Mouse (Mus musculus) intestine, postnatal 0 days (tissue): ENCODE results near the gene Ndufs6. TPM values are rescaled to one million over a fixed set of nuclear protein-coding genes. Genes with fewer than 3 reads are reported as not detected.
A peak's percentile ranks its signal among the peaks of the same experiment; 100 is the strongest.

Experiments
- ATAC-seq: fragments of 200-750 bp; cut with Nextera tagmentation; 2 replicates; pipeline ENCODE4 v1.8.0; 2017; ENCODE audit warnings: mild to moderate bottlenecking, moderate TSS enrichment, moderate library complexity
- H3K27ac ChIP-seq: fragments of 300-500 bp; sonication (generic); 2 replicates; pipeline ENCODE4 v1.5.1; 2014; ENCODE audit warnings: mild to moderate bottlenecking, low read depth, low read length, moderate library complexity
- H3K27me3 ChIP-seq: fragments of 300-500 bp; sonication (generic); replicated peaks from 2 replicates; pipeline ENCODE4 v1.6.1; 2014; ENCODE audit warnings: low read length, mixed read lengths; ENCODE audit not compliant: control insufficient read depth, insufficient read depth
- H3K36me3 ChIP-seq: fragments of 300-500 bp; sonication (generic); 2 replicates; pipeline ENCODE4 v1.6.1; 2014; ENCODE audit warnings: mild to moderate bottlenecking, moderate library complexity; ENCODE audit not compliant: control insufficient read depth, insufficient read depth
- H3K4me1 ChIP-seq: fragments of 300-500 bp; sonication (generic); replicated peaks from 2 replicates; pipeline ENCODE4 v1.6.1; 2014; ENCODE audit warnings: antibody characterized with exemption, low read length, mixed read lengths; ENCODE audit not compliant: control insufficient read depth, insufficient read depth
- H3K4me2 ChIP-seq: fragments of 300-500 bp; sonication (generic); replicated peaks from 2 replicates; pipeline ENCODE4 v1.6.1; 2014; ENCODE audit warnings: low read depth, mild to moderate bottlenecking, moderate library complexity
- H3K4me3 ChIP-seq: fragments of 300-500 bp; sonication (generic); 2 replicates; pipeline ENCODE4 v1.5.1; 2014; ENCODE audit warnings: low read depth, low read length
- H3K9ac ChIP-seq: fragments of 300-500 bp; sonication (generic); 2 replicates; pipeline ENCODE4 v1.6.1; 2014; ENCODE audit warnings: mild to moderate bottlenecking, low read depth, low read length
- H3K9me3 ChIP-seq: fragments of 300-500 bp; sonication (generic); 2 replicates; pipeline ENCODE4 v1.6.1; 2016; ENCODE audit warnings: mixed run types; ENCODE audit not compliant: control insufficient read depth
- CTCF ChIP-seq: sonication (generic); IDR thresholded peaks from 2 replicates; pipeline ENCODE4 v1.5.1; 2016; ENCODE audit warnings: low read depth, mild to moderate bottlenecking, control low read depth, antibody characterized with exemption, moderate library complexity
- WGBS: fragments of 180-500 bp; shearing (Covaris S2); extraction: QIAGEN DNeasy Blood & Tissue Kit; methylation state at CpG from one replicate; pipeline ENCODE4 v1.1.7; 2014; 5-methylcytosine and 5-hydroxymethylcytosine counted together
- polyA plus RNA-seq: library from polyadenylated mRNA; unstranded; fragments of >200 nt; fragmentation: Nextera tagmentation; extraction: Ambion mirVana; gene quantifications from 2 replicates; pipeline ENCODE4 v1.2.1, GENCODE M21; 2015

The Ndufs6 gene
- polyA plus RNA-seq, 1 experiment from 2014 or later = 577 TPM

DNA sequence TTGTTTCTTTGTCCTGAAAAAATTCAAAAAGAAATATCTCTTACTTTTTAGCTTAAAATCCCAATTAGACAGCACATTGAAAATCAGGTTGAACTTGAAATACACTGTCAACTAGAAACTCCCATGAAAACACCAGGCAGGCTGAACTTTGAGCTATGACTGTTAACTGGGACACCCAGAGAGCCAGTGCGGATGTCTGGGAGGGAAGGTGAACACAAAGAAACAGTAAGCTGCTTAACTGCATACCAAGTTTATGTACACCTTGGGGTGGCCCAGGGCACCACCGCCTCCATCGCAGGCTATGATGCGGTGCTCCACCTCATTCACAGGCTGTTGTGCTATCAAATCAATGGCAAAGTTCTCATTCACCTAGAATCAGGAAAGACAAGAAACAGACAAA lies 8.3 kb downstream of the Ndufs6 start:
- Histone ChIP-seq H3K27ac (no peak overlapping the region), H3K4me3 (no peak overlapping the region), H3K9me3 (no peaks in the 10 kb centered on the region), H3K4me2 (no peak overlapping the region), H3K4me1 (no peaks in the 10 kb centered on the region; the same call in none of the 2 replicates), H3K36me3 (peaks cover 55% of the 10 kb centered on the region), H3K9ac (no peak overlapping the region), H3K27me3 (no peaks in the 10 kb centered on the region)
- no peak for TF ChIP-seq CTCF
- 77% methylated on average over 4 of the region's 4 CpGs for WGBS
- ATAC-seq = no peak

GRCm38 (mm10) chr13:73310183-73310929 lies 18.0 kb downstream of the Ndufs6 start:
- ATAC-seq = peak; percentile 67
- Histone ChIP-seq H3K36me3 (no peaks in the 10 kb centered on the region), H3K4me3 (no peak overlapping the region), H3K4me1 (0 out of 2 replicates have a peak, but pooled peaks cover 3% of the 10 kb centered on the region), H3K4me2 (no peak overlapping the region), H3K27me3 (no peaks in the 10 kb centered on the region), H3K27ac (no peak overlapping the region), H3K9me3 (no peaks in the 10 kb centered on the region), H3K9ac (no peak overlapping the region)
- peak; percentile 96 for TF ChIP-seq CTCF
- WGBS = 40% methylated on average over 8 of the region's 8 CpGs

DNA sequence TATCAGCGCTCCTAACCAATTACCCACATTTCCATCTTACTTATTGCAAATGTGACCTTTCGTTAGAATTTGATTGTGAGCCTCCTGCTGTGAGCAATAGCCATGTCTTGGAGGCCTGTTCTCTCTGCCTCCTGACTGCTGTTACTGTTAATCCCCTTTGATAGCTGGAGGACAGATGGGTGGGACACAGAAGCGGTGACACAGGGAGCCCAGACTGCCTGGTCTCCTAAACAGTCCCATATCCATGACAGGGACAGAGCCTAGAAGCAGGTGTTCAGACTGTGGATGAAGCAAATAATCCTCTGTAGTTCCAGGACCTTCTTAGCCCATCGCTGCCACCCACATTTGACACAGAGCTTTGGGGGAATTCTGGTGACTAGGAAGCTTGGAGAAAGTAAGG lies 21.9 kb downstream of the Ndufs6 start:
- 82% methylated on average over 4 of the region's 4 CpGs for WGBS
- H3K36me3 ChIP-seq = no peaks in the 10 kb centered on the region
- no peak for TF ChIP-seq CTCF
- no peak overlapping the region for H3K9ac ChIP-seq
- no peak overlapping the region for H3K4me2 ChIP-seq
- H3K27ac ChIP-seq = no peak overlapping the region
- H3K27me3 ChIP-seq = no peaks in the 10 kb centered on the region
- no peak overlapping the region for H3K4me3 ChIP-seq
- H3K4me1 ChIP-seq = 0 out of 2 replicates have a peak, but pooled peaks cover 5% of the 10 kb centered on the region
- H3K9me3 ChIP-seq = no peaks in the 10 kb centered on the region
- ATAC-seq = no peak

- Histone ChIP-seq H3K36me3 (no peaks in the 10 kb centered on the region), H3K27me3 (no peaks in the 10 kb centered on the region), H3K4me2 (no peak overlapping the region; the same call in 1 of the 2 replicates), H3K4me1 (0 out of 2 replicates have a peak, but pooled peaks cover 5% of the 10 kb centered on the region), H3K4me3 (no peak overlapping the region), H3K9me3 (no peaks in the 10 kb centered on the region), H3K9ac (no peak overlapping the region), H3K27ac (no peak overlapping the region)
- no peak for ATAC-seq
- no peak for TF ChIP-seq CTCF
- WGBS = 60% methylated on average over 4 of the region's 4 CpGs
These were observed 22.3 kb downstream of the Ndufs6 start for GRCm38 (mm10) chr13:73306085-73306410.

DNA sequence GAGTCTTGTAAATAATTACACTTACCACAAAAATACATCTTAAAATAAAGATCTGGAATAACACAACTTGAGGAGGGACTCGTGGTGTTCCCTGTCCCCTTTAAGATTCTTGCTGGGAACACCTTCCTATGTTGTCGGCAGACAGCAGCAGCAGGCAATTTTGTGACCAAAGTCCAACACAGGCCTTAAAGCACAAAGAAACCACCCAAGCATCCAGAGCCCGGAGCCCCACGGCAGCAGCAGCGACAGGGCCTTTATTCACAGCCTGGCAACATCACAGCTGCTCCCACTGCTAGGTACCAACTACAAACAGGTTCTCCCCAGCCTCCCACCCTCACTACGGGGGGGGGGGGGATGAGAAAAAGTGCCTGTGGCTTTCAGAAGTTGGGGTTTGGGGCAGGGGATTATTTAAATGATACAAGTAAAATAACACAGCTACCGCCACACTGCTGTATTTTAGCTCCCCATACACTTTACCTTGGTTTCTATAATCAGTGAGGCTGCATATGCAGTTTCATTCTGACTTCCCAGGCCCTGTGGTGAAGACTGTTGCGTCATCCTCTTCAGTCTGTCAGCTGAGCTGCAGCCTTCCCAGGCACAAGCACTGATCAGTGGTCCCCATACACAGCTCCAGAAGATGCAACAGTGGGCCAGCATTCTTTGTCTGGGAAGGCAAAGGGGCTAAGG lies 22.8 kb downstream of the Ndufs6 start:
- Histone ChIP-seq H3K27me3 (no peaks in the 10 kb centered on the region), H3K27ac (peak overlapping the region; percentile 41; the same call in 1 of the 2 replicates), H3K4me2 (peak overlapping the region; percentile 50), H3K36me3 (no peaks in the 10 kb centered on the region), H3K4me1 (0 out of 2 replicates have a peak, but pooled peaks cover 5% of the 10 kb centered on the region), H3K4me3 (no peak overlapping the region), H3K9me3 (no peaks in the 10 kb centered on the region), H3K9ac (no peak overlapping the region)
- ATAC-seq = peak; percentile 83
- WGBS = 41% methylated on average over 8 of the region's 8 CpGs
- TF ChIP-seq CTCF = no peak

GRCm38 (mm10) chr13:73304729-73305128 lies 23.6 kb downstream of the Ndufs6 start:
- WGBS = 36% methylated on average over 6 of the region's 6 CpGs
- H3K36me3 ChIP-seq = no peaks in the 10 kb centered on the region
- ATAC-seq = no peak
- H3K4me1 ChIP-seq = 0 out of 2 replicates have a peak, but pooled peaks cover 5% of the 10 kb centered on the region
- H3K4me2 ChIP-seq = no peak overlapping the region
- H3K27me3 ChIP-seq = no peaks in the 10 kb centered on the region
- H3K4me3 ChIP-seq = no peak overlapping the region
- H3K27ac ChIP-seq = no peak overlapping the region
- H3K9ac ChIP-seq = no peak overlapping the region
- H3K9me3 ChIP-seq = no peaks in the 10 kb centered on the region
- no peak for TF ChIP-seq CTCF
